Mouse (Mus musculus) mouse embryonic stem cell (cell line): ENCODE measurements around the gene Zfp598.
"Not testable (repeated sequence)": the region's sequence is repeated elsewhere in the genome, so short reads cannot be mapped to it uniquely, and the experiment has no call there.

Experiments
- in situ Hi-C, 2 experiments: fragments of 300-500 bp; cut with MboI; formaldehyde crosslinking; loops; 1 replicate in 1 of 2; 3 replicates in 1 of 2; pipeline ENCODE4 v1.14.3; 2019 to 2020; ENCODE audit warnings: low sequenced_read_pairs in 2 of 2, low pct_unique_long_range_greater_than_20kb in 1 of 2, mixed read lengths in 1 of 2; ENCODE audit not compliant: unreplicated experiment in 1 of 2

The Zfp598 gene

GRCm38 (mm10) chr17:24644875-24645721, 24.4 kb upstream of the Zfp598 start:
- in situ Hi-C loops: no loop called here

GRCm38 (mm10) chr17:24645916-24646315, 23.6 kb upstream of the Zfp598 start:
- in situ Hi-C loops: no loop called here

GRCm38 (mm10) chr17:24646381-24646780, 23.1 kb upstream of the Zfp598 start:
- in situ Hi-C loops: no loop called here

GRCm38 (mm10) chr17:24647493-24647892, 22.0 kb upstream of the Zfp598 start:
- in situ Hi-C loops: no loop called here

- in situ Hi-C loops: no loop called here
These were observed 20.6 kb upstream of the Zfp598 start for GRCm38 (mm10) chr17:24648731-24649377.

GRCm38 (mm10) chr17:24649581-24650069, 19.9 kb upstream of the Zfp598 start:
- in situ Hi-C loops: no loop called here

GRCm38 (mm10) chr17:24650070-24650616, 19.3 kb upstream of the Zfp598 start, which contains the start of gene Slc9a3r2:
Slc9a3r2 (minus strand) TSS chr17:24650327.
- in situ Hi-C loops: no loop called here

- in situ Hi-C loops: no loop called here
These were observed 18.7 kb upstream of the Zfp598 start for GRCm38 (mm10) chr17:24650766-24651165.

- in situ Hi-C loops: no loop called here
These were observed 17.7 kb upstream of the Zfp598 start for GRCm38 (mm10) chr17:24651835-24652234.

- in situ Hi-C loops: no loop called here
These were observed 15.3 kb upstream of the Zfp598 start for GRCm38 (mm10) chr17:24653967-24654710.

- in situ Hi-C loops: no loop called here
These were observed 14.5 kb upstream of the Zfp598 start for GRCm38 (mm10) chr17:24654969-24655368.

GRCm38 (mm10) chr17:24658017-24658758, 11.3 kb upstream of the Zfp598 start, which contains the start of gene Npw:
Npw (minus strand) TSS chr17:24658457.
- in situ Hi-C loops: no loop called here

GRCm38 (mm10) chr17:24667011-24667410, 2.5 kb upstream of the Zfp598 start:
- in situ Hi-C loops: not testable (repeated sequence)

- in situ Hi-C loops: no loop called here
These were observed 2.1 kb upstream of the Zfp598 start for GRCm38 (mm10) chr17:24667416-24667815.

GRCm38 (mm10) chr17:24669214-24669544, 308 bp upstream of the Zfp598 start:
- in situ Hi-C loops: not testable (repeated sequence)

- in situ Hi-C loops: no loop called here
These were observed 858 bp downstream of the Zfp598 start for GRCm38 (mm10) chr17:24670246-24670844.

GRCm38 (mm10) chr17:24671346-24671745, 1.9 kb downstream of the Zfp598 start:
- in situ Hi-C loops: no loop called here

GRCm38 (mm10) chr17:24672141-24672540, 2.7 kb downstream of the Zfp598 start:
- in situ Hi-C loops: no loop called here
